Mouse (Mus musculus) embryonic stem cell, embryonic (primary cell): ENCODE data around the gene Mamld1.

Experiments used
- CTCF ChIA-PET, 4 experiments: fragments of 300-600 bp in 2 of 4; fragments of 350-600 bp in 2 of 4; sonication (Branson Sonifier 250); formaldehyde crosslinking; loops; one replicate each; lab custom pipeline; 2022; ENCODE audit warnings: inconsistent platforms in 2 of 4; lab: Charles Lee
- POLR2A ChIA-PET, 4 experiments: fragments of 300-600 bp in 2 of 4; fragments of 350-600 bp in 2 of 4; sonication (Branson Sonifier 250); formaldehyde crosslinking; loops; one replicate each; lab custom pipeline; 2022; ENCODE audit warnings: antibody characterized with exemption in 4 of 4, inconsistent platforms in 1 of 4; lab: Charles Lee

Gene Mamld1

DNA sequence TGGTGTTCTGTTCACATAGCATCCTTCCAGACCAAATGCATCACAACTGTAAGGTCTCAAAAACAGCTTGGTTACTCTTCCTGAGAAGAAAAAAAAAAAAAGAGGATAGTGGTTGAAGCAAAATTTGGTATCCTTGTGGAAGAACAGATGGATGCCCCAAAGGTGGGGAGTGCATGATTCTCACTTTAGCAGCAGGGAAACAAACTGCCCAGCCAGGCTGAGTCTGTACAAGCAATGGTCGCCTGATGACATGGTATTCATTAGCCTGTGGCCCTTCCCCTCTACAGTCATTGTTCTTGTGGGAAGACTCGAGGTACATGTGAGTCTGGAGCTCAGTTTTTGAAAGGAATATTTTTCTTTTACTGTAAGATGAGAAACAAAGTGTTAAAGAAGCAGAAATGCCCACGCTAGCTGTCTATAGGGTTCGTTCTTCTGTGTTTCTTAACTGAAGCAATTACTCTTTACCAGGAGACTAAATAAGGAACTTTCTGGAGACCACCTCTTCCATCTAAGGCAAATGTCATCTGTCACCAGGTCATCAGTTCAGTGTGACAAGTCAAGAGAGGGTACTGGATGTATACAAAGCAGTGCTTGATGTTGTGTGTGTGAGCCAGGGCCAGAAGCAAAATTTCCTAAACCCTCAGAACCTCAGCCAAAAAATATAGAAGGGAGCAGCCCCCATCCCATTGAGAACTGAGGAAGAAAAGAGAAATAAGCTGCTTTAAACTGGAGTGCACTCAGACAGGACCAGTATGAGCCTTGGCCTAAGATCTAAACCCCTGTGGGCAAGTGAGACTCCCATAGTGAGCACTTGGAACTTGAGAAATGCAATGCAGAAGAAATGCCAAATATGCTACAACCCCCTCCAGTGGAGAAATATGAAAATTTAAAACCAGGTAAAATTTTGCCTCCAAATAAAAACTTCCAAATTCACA lies 72.6 kb downstream of the Mamld1 start:
- ChIA-PET CTCF (no interaction called here), POLR2A (interaction anchor here in 1 of 4 experiments (0.6 kb wide), 1 partner anchor 26 kb away, joined by 3 read pairs; no protein-coding TSS in a partner anchor)

GRCm38 (mm10) chrX:71125013-71125412 lies 75.0 kb downstream of the Mamld1 start:
- ChIA-PET POLR2A (no interaction called here), CTCF (no interaction called here)

DNA sequence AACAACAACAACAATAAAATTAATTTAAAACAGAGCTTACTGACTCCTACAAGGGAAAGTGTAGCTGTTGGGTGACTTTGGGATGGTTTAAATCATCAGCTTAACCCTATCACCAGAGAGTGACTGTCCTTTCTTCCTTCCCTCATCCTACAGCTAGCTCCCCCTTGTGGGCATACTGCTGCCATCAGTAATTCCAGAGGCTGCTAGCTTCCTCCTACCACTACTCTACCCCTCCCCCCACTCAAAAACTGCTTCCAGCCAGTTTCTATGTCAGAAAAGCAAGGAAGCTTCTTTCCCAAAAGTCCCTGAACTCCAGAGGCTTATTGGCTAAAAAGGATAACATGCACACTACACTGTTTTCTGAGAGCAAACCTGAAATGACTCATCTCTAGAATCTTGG lies 81.4 kb downstream of the Mamld1 start:
- ChIA-PET POLR2A (no interaction called here), CTCF (interaction anchor here (0.6 to 1.4 kb wide), 8 partner anchors 18 to 549 kb away, joined by 3 to 6 read pairs (median 3); no protein-coding TSS in a partner anchor)

- POLR2A ChIA-PET, result no interaction called here
- CTCF ChIA-PET, result no interaction called here
Observed at GRCm38 (mm10) chrX:71141390-71141789, 91.3 kb downstream of the Mamld1 start.

DNA sequence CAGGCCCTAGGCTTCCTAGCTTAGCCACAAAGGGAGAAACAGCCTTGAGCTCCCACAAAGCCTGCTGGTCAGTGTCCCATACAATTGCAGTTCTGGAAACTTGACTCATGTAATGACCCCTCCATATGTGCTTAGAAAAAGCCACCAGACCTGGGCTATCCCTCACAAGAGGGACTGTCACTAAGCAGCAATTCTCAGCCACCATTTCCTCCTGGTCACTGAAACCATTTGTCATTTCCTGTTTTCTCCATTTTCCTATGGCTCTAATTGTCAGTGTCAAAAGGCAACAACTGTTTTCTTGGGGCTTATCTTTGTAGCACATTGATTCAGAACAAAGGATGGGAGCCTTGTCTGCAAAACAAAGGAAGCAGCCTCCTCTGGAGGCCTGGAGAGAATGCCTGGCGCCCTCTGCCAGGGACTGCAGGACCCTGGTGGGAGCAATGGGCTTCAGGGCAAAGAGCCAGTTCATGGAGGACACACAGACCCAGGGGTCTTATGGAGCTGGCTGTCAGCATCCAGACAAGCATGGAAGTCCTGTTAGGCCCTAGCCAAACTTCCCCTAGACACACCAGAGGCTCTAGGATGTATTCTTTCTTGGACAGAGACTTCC lies 99.5 kb downstream of the Mamld1 start:
- ChIA-PET POLR2A (no interaction called here), CTCF (no interaction called here)

DNA sequence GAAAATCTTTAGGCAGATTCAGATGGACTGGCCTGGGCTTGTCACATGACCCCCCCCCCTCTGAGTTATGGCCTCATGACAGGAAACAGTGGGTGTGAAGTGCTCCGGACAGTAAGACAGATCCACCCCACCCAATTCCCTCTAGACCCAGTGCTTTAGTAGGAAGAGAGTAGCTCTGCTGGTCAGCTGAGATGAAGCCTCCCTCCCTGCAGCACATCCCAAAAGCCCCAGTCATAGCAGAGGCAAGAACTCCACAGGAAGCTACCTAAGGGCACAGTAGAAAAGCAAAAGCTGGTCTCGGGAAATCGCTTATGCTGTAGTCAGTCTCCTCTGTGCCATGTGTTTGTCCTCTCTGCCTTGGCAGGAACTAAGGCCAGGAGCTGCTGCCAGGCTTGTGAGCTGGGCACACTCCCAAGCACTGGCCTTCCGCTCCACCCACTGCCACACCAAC lies 100.5 kb downstream of the Mamld1 start:
- ChIA-PET POLR2A (no interaction called here), CTCF (no interaction called here)

DNA sequence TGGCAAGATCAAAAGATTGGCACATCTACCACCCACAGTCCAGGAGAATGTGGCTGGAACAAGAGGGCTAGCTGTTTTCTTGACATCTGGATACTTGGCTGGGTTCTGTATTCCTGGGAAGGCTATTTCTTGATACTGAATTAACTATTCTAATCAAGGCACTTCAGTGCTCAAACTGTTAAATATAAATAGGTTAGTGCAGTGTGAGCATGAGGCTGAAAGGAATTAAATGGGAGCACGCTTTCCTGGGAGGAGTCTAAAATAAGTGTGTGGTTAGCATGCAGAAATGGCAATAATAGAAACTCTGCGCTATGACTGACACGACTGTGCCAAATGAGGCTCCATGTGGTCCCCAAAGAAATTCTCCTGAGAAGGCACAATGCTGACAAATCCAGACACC lies 131.5 kb downstream of the Mamld1 start:
- ChIA-PET CTCF (no interaction called here), POLR2A (no interaction called here)

DNA sequence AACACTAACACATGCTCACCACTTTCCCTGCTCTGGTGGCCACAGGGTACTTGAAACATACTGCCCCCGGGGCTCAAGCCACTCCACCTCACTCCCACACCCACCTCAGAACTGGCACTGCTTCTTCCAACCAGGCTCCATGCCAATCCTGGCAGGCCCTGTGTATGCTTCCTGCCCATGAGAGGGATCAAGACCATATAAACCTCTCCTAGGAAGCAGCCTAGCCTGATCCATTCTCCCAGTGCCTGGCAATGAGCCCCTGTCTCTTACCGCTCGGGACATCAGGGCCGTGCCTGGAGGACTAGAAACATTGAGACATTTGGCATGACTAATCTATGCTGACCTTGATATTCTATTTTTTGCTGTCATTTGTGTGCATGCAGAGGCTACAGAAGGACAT lies 133.6 kb downstream of the Mamld1 start:
- CTCF ChIA-PET, result no interaction called here
- POLR2A ChIA-PET, result no interaction called here

DNA sequence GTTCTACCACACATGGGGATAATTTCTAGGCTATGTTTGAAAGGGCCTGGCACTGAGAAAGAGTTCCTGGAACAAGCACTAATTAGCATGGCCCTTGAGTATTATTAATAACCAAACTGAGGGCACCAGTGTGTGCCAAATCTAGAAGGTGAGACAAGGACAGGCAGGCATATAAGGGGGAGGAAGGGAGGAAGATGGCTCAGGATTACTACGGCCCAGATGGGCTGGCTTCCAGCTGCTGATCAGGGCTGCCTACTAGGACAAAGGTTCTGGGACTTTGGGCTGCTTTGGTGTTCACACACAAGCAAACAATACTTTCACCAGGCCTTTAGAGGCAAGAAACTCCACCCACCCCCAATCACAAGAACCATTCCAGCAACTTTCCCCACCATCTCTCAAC lies 136.3 kb downstream of the Mamld1 start:
- CTCF ChIA-PET, result no interaction called here
- POLR2A ChIA-PET, result no interaction called here

DNA sequence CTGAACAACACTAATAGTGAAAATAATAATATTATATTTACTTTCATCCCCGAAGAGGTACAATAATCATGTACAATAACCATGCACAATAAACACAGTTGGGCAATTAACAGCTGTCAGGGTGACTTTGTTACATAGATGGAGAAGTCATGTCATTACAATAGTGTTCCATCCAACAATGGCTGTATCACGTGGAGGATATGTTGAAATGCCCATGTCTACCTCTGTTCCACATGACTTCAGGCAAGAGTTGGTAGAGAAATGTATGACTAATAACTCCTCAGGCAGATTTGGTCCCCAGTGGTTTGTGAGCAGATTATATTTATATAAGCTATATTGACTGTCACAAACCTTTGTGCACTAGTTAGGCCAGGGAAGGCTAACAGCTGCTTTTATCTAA lies 154.7 kb downstream of the Mamld1 start:
- CTCF ChIA-PET, result no interaction called here
- POLR2A ChIA-PET, result no interaction called here
